Mouse (Mus musculus) induced T-regulatory cell, adult 2 months (primary cell): Measurements from ENCODE around the gene Hoxa4.

Experiments
- DNase-seq: peaks from one replicate; pipeline ENCODE4 v3.0.0-alpha.2; 2012; ENCODE audit warnings: low read depth

Gene Hoxa4

DNA sequence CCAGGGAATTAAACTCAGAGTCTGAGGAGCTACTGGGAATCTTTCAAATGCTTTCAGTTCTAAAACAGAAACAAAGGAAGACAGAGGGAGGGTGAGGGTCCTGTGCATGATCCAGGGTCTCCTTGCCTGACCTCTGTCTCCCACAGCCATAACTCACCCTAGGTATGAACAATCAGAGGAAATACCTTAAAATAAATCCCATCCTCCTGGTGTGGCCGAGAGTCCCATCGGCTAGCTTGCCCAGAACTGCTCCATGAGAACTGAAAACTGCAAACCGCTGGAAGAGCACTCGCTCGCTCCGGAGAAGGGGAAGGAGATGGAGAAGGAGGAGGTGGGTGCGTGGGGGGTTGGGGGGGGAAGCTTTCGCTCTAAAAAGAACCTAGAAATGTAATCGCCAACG, 11.9 kb downstream of the Hoxa4 start:
- DNase-seq = no peak

DNA sequence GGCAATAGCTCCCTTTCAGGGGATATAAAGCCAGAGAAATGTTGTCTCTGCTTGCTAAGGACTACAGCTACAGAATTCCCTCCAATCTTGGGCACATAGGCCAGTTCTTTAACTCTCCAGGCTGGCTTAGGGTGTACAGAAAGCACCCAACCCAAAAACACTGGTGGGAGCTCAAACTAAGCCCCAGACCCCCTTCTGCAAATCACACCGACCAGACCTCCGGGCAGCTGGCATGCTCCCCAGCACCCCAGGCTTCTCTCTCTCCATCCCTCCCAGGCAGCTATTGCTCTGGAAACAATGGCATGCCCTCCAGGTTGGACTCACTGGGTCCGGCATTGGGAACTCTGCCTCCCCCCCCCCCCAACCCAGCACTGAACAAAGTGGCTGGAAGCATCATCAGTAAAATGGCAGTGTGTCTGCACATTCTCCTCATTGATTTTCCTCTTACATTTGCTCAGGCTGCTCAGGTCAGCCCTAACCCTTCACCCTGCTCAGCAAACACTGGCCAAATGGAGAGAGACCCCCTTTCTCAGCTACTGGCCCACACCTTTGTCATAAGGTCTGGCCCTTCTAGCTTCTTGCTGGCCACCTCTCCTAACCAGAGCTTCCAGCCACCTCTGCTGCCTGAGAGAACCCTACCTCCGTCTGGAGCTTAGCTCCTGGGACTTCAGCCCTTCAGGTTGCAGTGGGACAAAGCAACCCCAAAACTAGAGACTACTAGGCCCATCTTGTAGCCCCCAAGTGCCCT, 12.5 kb downstream of the Hoxa4 start:
- no peak for DNase-seq

DNA sequence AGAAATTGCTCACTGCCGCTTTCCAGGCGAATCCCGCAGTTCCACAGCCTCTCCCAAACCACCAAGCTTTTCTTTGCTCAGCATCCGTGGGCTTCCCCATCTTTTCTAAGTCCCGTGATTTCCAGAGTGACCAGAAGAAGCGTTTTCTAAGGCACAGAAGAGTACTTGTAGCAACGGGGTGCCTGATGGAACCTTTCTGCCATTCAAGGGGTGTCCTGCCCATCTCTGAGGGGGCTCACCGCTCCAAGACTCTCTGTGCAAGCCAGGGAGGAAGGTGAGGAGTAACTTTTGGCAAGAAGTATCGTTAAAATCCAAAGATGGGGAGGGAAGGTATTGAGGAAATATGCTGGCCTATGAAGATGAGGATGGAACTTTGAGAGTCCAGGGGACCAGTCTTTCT, 13.7 kb downstream of the Hoxa4 start:
- no peak for DNase-seq

DNA sequence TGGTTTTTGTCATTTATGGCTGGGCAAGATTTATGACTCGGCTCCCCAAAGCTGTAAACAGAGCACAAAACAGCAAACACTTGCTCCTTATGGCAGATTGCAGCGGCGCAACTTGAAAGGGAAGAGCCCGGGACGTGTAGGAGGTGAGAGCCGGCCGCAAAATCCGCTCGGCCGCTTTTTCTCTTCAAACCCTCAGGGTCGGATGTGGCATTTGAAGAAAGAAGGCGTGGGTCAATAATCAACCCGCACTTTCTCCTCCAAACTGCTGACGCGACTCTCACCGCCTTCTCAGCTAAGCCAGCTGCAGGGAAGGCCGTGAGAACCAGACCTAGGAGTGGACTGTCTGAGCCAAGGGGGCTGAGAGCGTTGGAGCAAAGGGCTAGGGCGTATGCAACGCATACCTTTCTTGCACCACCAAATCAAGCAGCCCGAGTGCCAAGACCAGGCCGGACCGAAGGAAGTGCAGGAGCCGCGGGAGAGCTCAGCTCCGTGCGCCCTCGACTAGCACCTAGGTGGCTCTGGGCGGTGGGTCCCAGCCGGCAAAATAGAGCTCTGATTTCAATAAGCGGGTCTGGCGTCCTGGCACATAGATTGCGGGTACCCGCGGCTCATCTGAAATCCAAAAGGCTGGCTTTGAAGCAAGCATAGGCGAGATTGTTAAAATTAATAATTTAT, 14.4 kb downstream of the Hoxa4 start, which contains the start of gene 5730596B20Rik:
5730596B20Rik (plus strand) TSS at position 438 of the 675 bp plus-strand sequence.
- no peak for DNase-seq

DNA sequence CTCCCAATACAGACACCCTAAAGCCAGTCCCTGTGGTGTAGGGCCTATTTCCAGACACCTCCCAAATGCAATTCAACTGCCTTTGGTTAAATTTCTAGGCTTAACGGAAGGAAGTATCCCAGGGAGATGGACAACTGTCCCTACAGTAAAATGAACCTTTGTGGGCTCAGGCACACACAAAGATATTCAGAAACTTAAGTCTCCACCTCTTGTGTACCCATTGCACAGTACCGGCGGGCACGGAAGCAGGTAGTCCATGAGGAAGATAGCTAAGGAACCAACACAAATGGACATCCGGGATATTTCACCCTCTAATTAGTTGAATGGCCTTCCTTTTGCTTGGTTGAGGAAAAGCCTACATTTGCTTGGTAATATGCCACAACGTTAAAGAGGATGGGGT, 15.2 kb downstream of the Hoxa4 start:
- no peak for DNase-seq

DNA sequence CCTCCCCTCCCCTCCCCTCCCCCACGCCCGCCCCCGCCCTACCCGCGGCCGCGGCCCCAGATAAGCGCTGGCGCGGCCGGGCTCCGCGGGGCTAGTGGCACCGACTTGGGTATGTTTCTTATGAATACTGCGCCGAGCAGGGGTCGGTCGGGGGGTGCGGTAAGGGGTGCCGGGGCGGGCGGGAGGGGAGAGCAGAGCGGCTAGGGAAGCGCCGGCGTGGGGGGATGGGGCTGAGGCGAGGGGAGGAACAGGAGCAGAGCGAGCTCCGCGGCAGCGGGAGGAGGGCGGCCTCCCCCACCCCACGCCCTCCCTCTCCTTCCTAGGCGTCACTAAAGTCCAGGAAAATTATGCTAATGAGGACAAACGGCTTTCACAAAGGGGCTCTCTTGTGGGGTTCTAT, 15.7 kb downstream of the Hoxa4 start:
- DNase-seq = no peak

DNA sequence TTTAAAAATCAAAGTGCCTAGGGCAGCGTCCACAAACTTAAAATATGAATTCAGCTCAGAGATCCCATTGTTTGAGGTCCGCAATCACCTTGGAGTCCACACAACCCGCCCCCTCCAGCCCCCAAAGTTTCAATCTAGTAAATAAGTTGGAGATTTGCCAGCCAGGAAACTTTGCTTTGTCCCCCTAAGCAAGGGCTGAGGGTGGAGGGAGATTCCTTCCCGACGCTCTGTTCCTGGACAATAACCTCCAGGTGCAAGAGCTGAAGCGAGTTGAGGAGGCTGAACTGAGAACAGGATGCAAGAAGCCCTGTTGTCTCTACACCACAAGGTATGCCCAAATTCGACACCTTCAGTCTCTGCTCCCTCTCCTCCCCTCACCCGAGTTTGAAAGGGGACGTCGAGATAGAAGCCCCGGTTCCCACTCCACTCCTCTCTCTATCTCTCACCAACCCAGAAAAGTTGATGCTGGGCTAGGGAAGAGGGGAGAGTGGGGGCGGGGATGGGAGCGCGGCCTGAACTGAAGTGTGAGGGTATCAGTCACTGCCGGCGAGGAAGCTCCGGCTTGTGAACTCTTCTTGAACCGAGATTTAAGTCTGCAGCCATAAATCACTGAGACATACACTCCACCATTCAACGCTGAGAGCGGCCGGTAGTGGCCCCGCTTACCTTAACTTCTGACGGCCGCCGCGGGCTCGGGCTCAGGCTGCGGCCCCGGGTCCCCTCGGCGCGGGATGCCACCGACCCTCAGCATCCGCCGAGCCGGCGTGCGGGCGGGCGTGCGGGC, 16.4 kb downstream of the Hoxa4 start:
- DNase-seq = no peak

DNA sequence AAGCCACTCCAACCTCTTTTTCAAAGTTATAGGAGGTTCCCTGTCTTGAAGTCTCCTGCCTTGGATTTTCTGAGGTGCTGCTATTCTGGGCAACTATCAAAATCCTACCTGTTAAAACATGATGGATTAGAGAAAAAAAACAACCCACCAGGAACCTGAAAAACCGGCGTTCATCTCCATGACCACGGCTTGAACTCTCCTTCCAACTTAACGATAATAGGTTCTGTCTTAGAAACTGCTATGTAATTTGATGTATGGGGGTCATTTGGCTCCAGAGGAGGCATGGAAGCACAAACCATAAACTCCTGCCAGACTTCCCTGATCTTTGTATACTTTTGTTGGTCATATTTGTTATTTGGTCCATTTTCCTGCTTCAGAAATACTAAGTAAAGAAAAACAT, 17.9 kb downstream of the Hoxa4 start:
- DNase-seq = no peak

DNA sequence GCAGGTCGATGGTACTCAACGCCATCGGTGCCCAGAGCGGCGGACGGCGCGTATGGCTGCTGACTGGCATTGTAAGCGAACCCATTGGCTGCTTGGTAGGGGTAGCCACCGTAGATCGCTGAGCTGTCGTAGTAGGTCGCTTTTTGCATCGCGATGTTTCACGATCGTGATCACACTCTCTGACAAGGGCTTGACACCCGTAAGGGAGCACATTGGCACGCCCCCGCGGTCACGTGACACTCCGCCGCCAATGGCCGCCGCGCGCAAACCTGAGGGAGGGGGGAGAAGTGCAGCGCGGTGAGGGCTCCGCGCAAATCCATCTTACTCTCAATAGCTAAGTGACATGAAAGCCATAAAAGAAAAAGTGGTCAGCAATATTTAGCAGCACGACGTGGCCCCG, 19.1 kb downstream of the Hoxa4 start:
- no peak for DNase-seq

DNA sequence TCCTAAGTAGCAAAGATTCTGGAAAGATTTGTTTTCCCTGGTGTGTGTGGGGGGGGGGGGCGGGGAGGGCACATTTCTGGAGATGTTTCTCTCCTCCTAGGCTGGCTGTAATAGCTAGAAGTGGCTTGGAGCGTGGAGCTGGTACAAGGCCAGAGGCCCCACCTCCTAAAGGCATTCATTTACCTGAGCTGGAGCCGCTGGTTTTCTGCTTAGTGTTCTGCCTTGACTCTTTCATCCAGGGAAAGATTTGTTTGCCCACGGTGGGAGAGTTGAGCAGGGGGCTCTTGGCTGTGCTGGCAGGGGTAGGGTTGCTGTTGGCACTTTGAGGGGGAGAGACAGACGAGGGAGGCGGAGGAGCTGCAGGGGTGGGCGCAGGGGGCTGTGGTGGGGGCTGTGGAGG, 19.6 kb downstream of the Hoxa4 start:
- DNase-seq = no peak

DNA sequence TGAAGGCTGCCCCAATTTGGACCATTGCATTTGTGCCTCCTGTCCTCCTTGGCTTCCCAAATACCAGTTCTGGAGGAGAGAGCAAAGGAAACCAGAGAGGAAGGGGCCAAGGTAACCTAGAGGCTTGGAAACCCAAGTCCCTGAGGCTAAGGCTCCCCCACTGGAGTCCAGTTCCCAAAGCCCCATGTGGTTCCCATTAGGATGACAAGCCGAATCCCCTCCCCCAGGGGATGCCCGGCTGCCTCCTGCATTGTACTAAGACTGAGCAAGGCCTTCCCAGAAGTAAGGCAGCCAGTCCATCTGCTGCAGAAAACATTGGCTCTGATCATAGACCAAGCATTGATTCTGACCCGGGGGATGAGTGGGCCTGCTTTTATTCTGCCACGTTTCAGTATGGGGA, 20.2 kb downstream of the Hoxa4 start:
- no peak for DNase-seq

DNA sequence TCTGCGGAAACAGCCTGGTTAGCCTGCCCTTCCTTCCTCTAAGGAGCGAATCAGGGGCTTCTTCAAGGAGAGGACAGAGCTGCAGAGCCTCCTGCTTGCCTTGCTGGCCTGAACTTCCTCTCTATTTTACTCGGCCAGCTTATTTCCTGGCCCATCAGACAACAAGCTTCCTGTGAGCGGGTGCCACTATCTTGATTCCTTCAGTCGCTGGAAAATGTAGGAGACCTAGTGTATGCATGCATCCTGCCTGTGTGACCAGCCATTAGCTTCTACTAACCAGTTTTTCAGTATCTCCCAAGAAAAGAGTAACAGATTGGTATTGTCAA, 20.7 kb downstream of the Hoxa4 start:
- no peak for DNase-seq

DNA sequence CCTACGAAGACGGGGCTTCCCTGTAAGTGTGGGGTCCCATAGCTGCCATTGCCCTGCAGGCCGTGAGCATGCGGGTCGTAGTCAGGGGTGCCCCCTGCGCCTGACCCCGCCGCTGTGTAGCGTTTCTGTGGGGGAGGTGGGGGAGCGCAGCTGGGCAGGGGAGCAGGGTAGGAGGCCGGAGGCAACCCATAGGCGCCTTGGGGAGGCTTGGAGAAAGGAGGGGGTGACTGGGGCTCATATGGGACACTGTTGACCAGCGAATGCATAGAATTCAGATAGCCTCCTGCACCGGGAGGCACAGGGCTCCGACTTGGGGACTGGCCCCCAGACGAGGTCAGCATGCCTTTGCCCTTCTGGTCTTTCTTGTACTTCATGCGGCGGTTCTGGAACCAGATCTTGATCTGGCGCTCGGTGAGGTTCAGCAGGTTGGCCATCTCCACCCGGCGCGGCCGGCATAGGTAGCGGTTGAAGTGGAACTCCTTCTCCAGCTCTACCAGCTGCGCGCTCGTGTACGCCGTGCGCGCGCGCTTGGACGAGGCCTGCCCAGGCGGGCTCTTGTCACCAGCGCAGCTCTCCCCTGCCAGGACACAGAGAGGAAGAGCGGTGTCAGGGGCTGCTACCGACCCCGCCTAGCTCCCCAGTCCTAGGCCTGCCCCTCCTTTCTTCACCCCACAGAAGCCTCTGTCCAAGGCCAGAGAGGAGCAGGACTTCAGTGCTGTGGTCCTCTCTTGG, 21.2 kb downstream of the Hoxa4 start:
- no peak for DNase-seq

DNA sequence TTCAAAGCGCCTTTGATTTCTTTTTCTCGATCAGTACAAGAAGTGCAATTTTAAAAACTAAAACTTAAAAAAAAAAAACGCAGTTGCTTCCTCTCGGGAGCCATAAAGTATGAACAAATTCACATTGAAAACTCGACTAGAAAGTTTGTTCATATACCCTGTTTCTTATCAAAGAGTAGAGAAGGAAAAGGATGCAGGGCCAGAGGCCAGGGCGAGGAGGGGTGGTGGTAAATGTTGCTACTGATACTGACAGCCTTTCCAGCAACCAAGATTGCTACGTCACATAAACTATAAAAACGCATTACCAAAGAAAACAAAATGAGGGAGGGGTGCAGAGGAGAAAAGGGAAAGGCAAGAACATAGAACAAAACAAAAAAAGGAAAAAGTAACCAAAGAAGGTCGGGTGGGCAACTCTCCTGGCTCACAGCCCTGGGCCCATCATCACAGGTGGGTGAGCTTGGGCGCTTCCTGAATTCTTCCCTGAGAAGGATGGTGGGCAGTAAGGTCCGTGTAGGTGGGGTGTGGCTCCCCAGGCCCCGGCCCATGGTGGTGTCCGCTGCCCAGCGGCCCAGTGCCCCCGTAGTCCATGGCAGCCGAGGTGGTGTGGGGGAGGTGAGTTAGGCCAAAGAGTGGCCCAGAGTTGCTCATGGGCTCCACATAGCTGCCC, 21.9 kb downstream of the Hoxa4 start:
- DNase-seq = no peak

DNA sequence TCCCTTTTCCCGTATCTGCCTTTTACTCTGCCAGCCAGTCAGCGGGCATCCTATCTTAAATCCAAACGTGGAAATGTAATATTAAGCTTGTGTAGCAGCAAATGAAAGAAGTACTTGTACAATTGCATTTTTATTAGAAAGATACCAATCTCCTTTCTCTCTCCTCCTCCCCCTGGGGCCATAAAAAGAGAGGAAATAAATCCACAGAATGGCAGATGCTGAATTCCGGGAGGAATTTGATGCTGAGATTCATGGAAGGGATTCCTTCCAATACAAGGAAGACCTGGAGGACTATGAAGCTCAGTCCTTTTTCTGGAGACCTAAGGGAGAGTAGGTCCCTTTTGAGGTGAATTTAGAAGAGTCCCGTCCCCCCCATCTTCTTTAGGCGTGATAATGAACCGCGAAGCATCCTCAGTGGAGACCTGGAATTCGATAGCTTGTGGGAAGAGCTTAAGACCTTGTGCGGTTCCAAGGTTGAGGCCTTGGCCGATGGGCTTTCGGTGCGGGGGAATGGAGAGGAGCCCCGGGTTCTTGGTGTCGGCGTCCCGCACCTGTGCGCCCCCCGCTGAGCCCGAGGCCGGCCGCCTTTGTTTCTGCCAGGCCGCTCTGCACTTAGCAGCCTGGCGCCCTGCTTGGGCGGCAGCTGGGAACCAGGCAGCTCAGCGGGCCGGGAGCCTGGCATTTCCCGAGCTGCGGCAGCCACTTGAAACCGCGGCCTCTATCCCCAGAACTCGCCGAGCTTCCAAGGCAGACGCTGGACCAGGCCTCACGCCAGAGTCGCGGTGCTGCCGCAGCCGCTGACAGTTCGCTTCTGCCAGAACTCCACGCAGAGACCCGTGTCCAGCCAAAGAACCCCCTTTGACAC, 23.1 kb downstream of the Hoxa4 start:
- DNase-seq = no peak

DNA sequence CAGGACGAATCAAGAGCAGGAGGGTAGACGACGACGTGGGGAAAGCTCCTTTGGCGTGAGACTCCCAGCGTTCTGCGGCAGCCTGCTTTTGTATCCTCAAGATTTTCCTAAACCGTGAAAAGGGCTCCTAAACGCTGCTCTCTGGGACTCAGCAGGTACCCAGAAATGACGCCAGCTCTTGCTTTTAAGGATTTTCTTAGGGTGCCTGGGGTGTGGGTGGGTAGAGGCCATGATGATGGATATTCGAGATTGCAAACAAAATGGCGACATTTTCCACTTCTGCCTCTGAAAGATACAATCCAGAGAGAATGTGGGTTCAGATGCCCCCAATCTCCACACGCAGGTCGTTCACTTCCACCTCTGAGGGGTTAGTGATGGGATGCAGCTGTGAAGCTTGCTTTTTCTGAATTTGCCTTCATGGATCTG, 23.8 kb downstream of the Hoxa4 start:
- no peak for DNase-seq

DNA sequence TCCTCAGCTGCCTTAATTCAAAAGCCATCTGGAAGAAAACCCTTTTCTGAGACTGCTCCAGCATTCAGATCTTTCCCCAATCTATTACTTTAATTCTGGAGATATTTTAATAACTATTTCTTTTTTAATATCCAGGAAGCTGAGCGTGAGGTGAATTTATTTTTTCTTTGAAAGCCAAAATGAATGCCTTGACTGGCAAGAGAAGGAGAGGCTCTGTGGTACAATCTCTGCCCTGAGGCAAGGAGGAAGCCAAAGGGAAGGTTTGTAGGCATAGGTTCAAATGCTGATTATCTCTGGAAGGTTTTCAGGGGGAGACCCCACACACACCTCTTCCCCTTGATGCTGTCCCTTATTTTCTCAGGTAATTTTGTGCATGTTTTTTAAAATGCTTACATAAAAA, 24.4 kb downstream of the Hoxa4 start:
- no peak for DNase-seq

DNA sequence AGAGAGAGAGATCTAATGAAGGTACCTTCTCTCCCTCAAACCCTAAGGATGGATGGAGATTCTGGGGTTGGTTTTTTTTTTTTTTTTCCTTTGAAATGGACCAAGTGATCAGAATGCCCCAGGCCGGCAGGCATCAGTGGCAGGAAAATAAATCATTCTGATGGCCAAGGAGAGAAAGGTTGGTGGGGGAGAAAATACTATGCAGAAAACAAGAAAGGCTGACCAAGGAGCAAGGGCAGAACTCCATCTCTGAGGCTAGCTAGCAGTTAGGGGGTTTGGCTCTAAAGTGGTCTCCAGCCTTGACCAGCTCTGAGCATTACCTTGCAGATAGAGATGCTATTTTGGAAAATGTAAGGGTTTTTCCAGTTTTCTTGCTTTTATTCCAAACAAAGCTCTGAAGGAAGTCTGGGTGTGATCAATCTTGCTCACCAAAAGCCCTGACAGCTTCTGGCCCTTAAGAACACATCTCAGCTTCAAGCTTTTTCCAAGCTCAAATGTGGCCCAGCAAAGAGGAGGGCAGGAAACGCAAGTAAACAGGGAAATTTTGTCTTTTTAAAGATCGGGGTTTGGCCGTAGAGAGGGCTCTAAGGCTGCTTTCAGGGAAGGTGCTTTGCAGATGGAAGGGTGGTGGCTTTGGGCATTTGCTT, 25.0 kb downstream of the Hoxa4 start:
- DNase-seq = no peak

DNA sequence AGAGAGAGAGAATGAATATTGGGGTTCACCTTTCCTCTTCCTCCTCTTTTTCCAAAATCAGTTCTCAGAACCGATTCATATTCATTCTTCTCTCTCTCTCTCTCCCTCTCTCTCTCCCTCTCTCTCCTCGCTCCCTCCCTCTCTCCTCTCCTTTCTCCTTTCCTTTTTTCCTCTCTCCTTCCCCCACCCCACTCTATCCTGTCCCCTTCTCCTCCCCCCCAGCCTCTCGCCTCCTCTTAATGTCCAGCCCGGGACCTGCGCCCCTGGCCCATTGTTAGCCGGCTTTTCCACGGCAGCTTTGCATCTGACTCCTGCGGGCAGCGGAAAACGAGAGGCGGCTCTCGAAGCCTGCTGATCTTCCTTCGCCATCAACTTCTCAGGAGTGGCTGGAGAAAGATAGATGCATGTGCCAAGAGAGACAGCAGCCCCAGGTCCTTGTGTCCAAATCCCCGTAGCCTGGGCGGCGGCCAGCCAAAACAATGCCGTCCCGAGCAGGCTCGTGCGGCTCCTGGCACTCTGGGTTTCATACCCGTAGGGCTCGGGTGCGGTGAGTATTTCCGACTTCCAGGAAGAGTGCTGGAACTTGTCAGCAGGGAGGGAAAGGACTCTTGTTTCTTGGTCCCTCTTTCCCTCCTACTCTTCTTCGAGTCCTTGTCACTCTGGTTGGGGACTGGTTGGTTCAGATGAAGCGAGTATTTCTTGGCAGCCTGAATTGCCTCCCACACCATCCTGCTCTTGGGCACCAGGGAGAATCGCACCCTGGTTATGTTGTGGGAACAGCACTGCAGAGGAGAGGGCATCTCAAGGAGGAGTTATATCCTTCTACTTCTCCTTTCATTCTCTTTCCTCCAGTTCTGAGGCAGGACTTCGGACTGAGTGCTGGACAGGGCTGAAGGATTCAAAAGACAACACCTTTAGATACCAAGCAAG, 25.8 kb downstream of the Hoxa4 start:
- DNase-seq = no peak
